Mouse (Mus musculus) retina, adult 2 months (tissue): ENCODE results near the gene Hist2h3b.
A peak's percentile ranks its signal among the peaks of the same experiment; 100 is the strongest.
"Not testable (repeated sequence)": the region's sequence is repeated elsewhere in the genome, so short reads cannot be mapped to it uniquely, and the experiment has no call there.

Source experiments
- DNase-seq: peaks from one replicate; pipeline ENCODE4 v3.0.0-alpha.2; 2012; ENCODE audit warnings: low read depth, low spot score

The Hist2h3b gene

GRCm38 (mm10) chr3:96262216-96262875, 6.1 kb upstream of the Hist2h3b start:
- no peak for DNase-seq

DNA sequence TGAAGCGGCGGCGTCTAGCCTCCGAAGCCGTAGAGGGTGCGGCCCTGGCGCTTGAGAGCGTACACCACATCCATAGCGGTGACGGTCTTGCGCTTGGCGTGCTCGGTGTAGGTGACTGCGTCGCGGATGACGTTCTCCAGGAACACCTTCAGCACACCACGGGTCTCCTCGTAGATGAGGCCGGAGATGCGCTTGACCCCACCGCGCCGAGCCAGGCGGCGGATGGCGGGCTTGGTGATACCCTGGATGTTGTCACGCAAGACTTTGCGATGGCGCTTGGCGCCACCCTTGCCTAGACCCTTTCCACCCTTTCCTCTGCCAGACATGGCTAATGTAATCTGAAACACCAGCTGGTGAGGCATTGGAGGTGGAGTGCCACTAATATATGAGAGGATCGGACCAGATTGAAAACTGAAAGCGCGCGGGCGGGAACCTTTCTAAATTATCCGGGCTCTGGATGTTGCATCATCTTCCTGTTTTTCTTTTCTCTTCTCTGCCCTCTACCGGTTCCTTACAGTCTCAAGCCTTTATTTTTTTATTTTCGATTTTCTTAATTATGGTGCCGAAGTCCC, 5.4 kb upstream of the Hist2h3b start, which contains the start of gene Hist2h4:
Hist2h4 (minus strand) TSS at position 333 of the 572 bp plus-strand sequence.
- peak; percentile 89 for DNase-seq

DNA sequence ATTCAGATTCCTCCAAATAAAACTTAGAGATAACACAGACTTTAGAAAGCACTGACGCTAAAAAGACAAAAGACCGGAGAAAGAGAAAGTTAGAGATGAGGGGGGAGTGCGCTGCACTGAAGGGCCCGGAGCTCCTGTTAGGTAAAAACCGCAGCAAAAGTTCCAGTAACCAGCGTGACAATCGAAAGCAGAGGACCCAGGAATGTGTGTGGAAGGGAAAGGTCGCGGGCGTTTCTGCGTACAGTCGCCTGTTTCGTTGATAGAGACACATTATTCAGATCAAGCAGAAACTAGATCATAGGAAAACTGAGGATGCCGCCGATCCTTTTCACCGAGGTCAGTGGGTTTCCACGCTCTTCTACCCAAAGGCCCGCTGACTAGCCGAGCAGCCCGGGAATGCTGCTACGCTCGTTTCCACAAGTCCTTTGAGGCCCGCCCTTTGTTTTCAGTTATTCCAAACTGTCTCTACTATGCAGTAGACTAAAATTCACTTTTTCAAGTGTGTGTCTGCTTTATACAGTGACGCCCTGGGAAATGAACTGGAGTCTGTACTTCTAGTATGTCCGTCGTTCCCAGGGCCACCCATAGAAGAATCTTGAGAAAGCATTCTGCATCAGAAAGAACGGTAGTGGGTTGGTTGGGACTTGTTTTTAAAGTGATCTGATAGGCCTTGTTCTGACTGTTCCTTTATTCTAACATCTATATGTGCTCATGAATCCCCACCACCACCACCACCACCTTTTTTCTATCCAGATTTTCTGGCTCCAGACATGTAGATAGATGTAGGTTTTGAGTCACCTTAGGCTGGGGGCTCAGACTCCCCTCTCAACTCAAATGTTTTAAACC, 4.7 kb upstream of the Hist2h3b start:
- DNase-seq, result no peak

- no peak for DNase-seq
Observed at GRCm38 (mm10) chr3:96264404-96264949, 4.0 kb upstream of the Hist2h3b start.

- no peak for DNase-seq
Observed at GRCm38 (mm10) chr3:96266132-96266710, 2.2 kb upstream of the Hist2h3b start.

- no peak for DNase-seq
Observed at GRCm38 (mm10) chr3:96267541-96267940, 913 bp upstream of the Hist2h3b start.

DNA sequence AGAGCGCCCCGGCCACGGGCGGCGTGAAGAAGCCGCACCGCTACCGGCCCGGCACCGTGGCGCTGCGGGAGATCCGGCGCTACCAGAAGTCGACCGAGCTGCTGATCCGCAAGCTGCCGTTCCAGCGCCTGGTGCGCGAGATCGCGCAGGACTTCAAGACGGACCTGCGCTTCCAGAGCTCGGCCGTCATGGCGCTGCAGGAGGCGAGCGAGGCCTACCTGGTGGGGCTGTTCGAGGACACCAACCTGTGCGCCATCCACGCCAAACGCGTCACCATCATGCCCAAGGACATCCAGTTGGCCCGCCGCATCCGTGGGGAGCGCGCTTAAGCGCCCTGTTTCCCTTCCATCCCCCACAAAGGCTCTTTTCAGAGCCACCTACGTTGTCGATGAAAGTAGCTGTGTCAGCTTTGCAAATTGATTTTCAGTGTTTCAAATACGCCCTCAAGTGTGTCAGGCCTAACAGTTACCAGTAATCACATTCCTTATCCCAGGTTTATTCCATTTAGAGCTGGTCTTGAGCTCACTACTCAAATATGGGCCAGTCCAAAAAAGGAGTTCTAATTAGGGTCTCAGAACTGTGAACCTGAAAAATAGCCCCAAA, 423 bp downstream of the Hist2h3b start:
- DNase-seq, result not testable (repeated sequence)

GRCm38 (mm10) chr3:96269511-96270474, 1.3 kb downstream of the Hist2h3b start, which contains the start of gene Hist2h2bb:
Gene Hist2h2bb, plus strand, starts transcription at chr3:96269752.
- peak; percentile 86 for DNase-seq

DNA sequence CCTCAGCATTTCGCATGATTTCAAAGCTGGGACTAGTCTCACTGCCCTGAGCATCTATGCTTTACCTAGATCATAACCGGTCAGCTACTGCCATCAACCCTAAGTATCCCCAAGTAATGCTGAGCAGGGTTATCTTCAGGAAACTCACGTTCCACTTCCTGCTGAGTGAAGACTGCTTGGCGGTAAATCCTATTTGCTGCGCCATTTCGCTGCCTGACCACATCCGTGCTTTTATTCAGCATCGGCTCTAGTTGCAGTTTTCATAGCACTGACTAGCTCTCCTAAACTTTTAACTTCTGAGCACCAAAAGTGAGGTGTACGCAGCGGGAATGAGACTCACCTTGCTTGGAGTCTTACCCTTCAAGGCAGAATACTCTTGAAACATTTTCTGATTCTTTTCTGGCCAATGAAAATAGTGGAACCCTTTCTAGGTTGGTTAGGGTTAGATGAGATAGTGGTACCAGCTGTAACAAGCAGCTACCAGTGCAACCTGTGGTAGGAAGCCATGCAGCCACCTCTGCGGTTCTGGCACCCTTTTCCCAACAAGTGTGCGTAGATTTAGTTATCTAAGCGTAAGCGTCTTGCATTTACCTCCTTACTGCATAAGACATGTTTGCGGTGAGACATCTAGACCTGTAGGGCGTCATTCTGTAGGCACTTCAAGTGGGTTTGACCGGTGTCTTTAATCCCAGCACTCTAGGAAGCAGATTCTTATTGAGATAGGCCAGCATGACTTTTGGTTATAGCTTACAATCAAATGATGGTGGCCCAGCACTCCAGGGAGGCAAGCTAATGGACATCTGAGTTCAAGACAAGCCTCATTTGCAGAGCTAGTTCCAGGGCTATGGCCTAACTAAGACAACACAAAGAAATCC, 5.4 kb downstream of the Hist2h3b start:
- no peak for DNase-seq

- no peak for DNase-seq
Observed at GRCm38 (mm10) chr3:96277428-96277799, 9.0 kb downstream of the Hist2h3b start.

GRCm38 (mm10) chr3:96277800-96278624, 9.6 kb downstream of the Hist2h3b start:
- DNase-seq, result no peak

DNA sequence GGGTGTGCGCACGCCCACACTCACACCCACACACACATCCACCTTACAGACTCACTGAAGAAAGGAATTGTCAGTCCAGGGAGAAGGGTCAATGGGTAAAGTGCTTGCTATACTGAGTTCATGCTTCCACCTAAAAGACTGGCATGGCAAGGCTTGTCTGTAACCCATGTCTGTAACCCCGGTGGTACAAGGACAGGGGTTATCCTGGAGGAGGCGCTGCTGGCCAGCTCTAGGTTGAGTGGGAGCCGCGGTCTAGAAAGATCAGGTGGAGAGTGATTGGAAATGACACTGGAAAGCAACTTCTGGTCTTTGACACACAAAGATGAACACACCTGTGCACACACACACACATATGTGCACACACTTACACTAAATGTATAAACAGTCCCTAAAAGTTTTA, 12.2 kb downstream of the Hist2h3b start:
- DNase-seq, result no peak

DNA sequence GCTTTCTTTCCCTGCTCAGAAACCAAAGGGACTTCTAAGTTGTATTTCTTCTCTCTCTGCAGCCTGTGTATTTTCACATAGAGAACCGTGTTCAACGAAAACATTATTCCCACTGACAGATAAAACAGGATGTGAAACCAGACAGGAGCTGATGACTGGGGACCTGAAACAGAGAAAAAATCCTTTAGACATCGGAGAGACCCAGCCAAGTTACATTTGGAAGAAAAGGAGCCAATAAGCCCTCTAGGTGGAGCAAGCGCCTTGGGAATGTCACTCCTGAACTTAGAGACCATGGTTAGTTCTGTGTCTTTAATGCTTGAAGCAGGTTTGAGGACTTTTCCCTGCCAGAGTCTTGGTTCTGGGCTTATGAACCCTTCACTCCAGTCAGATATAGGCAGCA, 16.0 kb downstream of the Hist2h3b start:
- DNase-seq, result no peak

DNA sequence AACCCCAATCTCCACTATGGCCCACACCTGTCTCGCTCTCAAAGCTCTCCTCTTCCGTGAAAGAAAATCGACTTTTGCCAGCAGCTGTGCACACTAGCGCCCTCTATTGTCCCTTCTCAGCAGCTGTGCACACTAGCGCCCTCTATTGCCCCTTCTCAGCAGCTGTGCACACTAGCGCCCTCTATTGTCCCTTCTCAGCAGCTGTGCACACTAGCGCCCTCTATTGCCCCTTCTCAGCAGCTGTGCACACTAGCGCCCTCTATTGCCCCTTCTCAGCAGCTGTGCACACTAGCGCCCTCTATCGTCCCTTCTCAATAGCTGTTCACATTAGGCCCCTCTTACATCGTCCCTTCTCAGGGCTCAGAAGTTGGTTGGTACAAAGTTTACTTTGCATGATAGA, 18.9 kb downstream of the Hist2h3b start:
- not testable (repeated sequence) for DNase-seq

DNA sequence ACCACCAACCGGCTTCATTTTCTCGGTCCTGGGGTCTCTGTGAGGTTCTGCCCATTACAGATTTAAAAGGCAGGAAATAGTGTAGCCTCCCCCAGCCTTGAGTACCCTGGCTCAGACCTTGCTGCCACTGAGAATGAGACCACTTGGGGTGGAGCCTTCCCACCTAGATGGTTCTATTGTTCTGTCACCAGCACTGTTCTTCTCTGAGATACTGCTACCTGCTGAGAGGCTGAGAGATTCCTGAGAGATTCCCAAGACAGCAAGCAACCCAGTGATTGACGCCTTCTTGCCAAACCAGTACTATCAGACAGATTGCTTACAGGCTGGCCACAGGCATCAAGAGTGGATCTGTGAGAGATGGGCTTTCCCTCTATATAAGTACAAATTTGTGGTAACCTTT, 20.7 kb downstream of the Hist2h3b start:
- no peak for DNase-seq

GRCm38 (mm10) chr3:96290727-96291126, 22.3 kb downstream of the Hist2h3b start:
- not testable (repeated sequence) for DNase-seq

DNA sequence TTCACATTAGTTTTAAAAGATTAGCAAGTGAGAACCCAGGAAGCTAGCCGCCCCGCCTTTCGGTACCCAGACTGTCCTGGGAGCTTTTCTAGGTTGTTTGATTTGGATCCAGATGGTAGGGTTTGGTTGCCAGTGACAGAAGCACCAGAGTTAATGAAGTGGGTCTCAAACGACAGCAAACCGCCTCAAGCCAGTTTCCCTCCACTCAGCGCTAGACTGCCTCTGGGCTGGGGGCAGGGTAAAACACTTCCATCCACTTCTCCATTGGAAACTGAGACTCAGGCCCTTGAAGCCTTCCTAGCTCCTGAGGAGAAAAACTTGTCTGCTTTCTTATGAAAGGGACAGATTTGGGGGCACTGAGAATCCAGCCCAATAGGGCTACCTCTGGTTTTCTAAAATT, 24.2 kb downstream of the Hist2h3b start:
- DNase-seq, result no peak

DNA sequence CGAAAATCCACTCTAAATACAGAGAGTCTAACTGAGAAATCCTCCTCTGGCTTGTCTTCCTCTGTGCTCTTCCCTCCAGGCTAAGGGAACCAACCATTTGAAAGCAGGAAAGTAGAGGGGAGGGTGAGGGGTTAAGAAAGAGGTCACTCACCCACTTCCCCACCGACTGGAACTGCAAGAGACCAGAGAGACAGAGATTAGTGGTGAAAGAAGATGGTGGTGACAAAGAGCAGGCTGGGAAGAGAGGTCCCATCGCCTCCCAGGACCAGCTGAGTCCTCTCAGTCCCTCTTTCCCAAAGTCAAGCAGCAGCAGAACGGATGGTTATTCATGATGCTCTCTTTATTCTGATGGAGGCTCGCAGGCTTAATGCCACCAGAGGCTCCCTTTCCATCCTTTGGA, 24.9 kb downstream of the Hist2h3b start:
- no peak for DNase-seq
